Mouse (Mus musculus) right cerebral cortex, postnatal 10 days (tissue): ENCODE results near the gene Spen.
A peak's percentile ranks its signal among the peaks of the same experiment; 100 is the strongest.

Source experiments
- DNase-seq, 2 experiments: peaks; one replicate each; pipeline ENCODE4 v3.0.0; 2021; ENCODE audit warnings: low spot score in 2 of 2

Spen gene

DNA sequence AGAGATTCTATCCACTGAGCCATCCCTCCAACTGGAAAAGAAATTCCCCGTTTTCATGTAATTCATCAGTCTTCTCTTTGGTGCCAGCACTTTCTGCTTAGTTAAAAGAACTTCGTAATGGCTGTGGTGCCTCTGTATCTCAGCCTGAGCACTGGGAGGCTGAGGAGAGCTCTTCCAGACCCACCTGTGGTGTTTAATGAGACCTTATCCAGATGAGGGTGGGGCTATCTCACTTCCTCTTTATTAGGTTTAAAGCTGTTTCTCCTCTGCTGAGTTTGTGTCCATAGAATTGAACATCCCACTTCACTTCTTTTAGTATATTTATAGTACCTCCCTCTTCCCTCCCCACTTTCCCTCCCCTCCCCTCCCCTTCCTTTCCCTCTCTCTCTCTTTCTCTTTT, 87.1 kb downstream of the Spen start:
- DNase-seq, result no peak

DNA sequence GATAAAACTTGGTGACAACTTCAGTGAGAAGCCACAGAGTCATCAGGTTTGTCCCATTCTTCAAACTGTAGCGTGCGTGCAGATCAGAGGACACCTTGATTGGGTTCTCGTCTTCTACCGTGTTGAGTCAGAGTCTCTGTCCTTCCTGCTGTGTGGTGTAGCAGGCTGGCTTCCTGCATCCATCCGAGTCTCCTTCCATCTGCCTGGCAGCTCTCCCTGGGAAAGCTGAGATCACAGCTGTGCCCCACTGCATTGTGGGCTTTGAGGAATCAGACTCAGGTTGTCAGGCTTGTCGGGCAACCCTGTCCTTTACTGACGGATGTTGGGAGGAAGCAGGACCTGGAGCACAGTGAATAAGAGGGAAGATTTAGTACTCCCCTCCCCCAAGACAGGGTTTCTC, 92.2 kb downstream of the Spen start:
- DNase-seq, result no peak

DNA sequence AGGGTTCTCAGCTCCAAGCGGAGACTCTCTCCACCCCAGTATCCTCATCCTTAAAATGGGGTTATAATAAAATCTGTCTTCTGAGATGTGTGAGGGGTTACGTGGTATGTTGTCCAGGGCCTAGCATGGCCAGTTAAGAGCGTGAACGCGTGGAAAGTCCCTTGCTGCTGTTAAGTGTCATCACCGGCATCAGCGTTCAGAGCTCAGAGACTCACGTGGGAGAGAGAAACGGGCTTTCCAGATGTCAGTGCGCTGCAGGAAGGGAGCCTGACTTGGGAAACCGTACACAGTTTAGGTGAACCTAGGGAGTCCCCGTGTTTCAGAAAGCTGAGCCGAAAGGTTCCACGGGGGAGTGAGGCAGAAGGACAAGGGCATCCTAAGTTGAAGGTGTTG, 93.1 kb downstream of the Spen start:
- no peak for DNase-seq

DNA sequence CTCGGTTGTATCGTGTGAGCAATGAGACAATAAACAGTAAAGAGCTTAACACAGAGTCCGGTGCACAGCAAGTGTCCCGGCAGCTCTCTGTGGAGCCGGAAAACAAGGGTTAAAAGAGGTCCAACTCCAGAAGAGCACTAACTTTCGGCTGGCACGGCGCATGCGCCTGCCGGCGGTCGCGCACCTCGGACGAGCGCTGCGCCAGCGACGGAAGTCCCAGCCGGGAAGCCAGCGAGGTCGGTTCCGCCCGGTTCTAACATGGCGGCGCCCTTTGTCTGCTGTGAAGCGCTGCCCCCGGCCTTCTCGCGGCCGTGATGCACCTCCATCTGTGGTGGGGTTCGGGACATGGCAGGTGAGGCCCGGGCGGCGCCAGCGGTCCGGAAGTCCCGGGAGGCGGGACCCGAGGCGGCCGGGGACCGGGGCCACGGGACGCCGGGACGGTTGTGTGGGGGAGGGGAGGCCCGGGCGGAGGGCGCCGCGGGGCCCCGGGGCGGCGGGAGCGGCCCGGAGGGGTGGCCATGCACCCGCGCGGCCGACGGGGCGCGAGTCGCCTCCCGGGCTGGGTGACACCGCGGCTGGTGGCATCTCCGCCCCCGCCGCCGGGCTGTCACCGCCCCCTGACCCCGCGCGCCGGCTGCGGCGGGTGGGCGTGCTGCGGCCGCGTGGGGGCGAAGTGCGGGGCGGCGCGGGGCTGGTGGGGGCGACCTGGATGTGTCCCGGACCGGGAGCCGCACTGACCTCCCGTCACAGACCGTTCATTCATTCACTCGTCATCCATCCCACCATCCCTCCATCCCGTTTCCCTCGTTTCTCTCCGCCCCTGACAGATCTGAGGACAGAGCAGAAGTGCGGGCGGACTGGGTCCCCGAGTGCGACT, 93.7 kb downstream of the Spen start, which contains the start of gene Zbtb17:
Gene Zbtb17 (plus strand): TSS at position 204 of the 877 bp plus-strand sequence.
- peak; percentile 93 to 94 for DNase-seq

DNA sequence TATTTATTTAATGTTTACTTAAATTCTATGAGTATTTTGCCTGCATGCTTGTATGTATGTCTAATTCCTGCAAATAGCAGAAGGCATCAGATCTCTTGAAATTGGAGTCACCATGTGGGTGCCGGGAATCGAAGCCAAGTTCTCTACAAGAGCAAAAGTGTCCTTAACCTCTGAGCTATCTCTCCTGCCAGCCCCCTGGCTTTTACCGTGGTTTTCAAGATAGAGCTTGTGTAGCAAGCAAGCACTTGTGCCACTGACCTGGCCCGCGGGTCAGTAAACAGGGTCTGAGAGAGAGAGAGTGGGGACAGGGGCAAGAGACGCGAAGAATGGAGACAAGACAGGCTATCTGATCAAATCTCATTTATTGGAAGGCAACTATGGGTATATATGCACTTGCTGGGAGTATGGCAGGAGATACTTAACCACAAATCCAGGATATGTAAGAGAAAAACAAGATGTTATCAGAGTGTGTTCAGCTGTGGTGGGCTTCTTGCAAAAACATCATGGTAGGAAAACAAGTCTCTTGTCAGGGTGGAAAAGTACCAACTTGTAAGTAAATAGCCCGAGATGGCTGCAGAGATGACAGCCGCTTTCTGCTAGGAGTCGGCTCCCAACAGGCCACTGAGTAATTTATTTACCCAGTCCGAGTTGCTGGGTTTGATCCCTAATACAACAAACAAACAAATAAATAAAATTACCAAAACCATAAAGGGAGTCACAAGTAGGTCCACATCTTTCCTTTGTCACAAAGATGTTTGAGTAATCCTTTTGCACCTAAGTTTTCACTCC, 94.6 kb downstream of the Spen start:
- no peak for DNase-seq

DNA sequence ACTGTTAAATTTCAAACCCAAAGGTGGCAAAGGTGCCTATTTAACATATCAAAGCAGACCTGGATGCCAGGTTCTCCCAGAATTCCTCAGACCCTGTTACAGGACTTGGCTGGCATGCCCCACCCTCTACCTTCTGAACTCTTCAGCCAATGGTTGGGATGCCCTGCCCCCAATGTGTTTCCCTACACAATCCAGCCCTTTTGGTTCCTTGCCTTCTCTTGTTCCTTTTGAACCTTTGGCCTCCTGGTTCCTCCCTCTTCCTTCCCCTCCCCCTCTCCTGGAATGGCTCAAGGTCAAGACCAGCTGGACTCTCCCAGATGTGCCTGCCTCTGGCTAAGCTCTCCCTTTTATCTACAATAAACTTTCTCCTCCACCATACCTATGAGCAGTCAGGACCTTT, 97.5 kb downstream of the Spen start:
- DNase-seq, result no peak

DNA sequence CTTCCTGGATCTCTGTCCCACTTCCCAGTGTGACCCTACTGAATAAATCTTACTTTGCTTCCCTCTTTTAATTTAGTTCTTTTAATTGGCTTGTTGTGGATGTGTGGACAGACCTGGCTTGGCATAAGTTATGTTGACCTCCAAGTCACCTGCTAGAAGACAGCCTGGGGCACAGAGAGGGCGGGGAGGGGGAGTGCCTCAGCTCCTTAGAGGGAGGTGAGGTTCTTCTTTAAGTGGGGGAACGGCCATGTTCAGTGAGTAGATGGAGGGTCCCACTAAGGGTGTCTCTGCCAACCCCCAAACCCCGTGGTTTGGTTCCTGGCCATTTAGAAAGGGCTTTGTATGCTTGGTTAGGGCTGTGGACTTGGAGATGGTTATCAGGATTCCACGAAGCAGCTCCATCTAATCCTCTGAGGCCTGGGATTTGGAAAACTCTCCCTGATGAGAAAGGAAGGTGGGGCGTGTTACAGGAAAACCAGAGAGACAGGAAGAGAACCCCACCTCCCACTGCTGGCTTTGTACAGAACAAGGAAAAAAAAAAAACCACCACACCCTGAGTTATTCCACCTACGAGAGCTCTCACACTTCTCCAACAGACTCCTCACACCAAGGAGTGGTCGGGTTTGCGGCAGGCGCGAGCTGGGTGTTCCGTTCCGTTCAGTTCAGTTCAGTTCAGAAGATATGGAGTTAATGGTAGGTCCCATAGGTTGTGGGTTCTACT, 99.2 kb downstream of the Spen start:
- peak in 1 of 2 experiments; percentile 12 for DNase-seq

DNA sequence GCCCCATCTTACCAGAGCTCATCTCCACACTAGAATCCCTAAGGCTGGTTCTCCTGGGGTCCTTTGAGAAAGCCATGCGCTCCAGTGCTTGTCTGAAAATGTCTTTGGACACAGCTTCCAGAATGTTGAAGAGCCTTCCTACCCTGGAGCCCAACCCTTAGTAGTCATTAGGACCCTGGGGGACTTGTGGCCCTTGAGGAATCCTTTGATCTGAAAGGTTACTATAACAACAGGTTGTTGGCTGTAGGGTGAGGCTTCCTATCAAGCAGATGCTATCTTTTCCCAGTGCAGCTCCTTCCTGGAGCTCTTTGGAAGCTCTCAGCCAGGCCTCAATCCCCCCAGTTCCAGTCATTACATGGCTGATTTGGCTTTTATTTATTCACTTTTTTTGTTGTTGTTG, 102.4 kb downstream of the Spen start, which contains the start of gene Srarp:
Gene Srarp (minus strand): TSS at position 132 of the 400 bp plus-strand sequence.
- DNase-seq, result no peak

DNA sequence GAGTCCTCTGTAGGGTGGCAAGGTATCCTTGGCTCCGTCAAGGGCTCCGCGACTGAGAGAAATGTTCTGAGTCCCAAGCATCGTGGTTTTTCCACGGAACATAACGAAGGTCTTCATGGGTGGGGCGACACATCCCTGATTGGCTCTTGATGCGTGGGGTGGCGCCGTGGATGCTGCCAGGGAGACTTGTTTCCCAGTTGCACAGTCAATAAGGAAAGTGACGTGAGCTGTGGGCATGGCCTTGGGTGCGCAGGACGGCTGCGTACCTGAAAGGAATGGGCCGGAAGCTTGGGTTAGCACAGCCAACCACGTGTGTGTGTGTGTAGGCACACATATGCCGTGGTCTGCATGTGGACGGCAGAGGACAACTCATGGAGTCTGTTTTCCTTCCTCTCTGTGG, 105.2 kb downstream of the Spen start:
- no peak for DNase-seq

DNA sequence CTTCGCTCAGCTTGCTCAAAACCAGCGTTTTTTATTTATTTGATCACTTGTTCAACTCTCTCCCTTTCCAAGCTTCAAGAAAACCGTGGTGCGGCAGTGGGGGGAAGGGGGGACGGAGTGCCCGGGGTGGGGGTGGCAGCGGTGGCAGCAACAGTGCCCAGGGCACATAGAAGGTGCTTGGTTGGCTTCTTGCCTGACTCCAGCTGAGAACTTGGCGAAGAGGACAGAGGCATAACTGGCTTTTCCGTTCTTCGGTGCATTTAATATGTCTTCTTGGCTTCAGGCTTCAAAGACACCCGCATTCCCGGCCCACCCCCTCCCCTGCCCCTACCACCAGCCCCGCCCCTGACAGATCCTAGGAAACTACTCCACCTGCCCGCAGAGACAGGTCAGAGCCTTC, 105.7 kb downstream of the Spen start:
- no peak for DNase-seq

DNA sequence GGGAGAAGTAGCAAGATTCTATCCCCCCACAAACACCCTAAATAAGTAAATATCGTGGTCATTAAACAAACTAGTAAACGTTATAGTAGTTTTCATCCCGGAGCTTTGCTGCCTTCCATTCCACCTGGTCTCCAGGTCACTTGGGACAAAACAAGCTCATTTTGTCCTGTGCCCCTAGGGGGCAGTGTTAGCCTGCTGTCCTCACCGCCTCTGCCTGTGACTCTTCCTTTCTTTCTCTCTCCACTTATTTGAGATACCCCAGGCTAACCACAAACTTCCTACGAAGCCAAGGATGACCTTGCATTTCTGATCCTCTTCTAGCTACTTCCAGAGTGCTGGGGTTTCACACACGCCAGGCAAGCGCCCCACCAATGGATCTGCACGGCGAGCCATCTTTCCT, 107.4 kb downstream of the Spen start:
- peak in 1 of 2 experiments; percentile 70 for DNase-seq

DNA sequence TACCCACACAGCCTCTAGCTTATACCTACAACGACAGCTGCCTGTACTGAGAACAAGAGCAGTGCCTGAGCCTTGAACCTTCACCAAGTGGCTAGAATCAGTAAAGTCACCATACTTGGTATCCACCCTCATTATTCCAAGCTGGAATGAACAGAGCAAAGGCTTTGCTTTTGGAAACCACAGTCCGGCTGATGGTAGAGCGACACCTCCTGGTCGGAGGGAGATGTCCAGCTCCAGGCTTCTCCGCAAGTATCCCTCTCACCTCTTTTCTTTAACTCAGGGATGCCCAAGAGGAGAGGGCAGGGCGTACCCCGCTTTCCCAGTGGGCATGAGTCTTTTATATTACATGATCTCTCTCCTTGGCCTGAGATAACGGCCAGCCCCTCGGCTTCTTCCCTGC, 108.5 kb downstream of the Spen start:
- DNase-seq, result no peak

DNA sequence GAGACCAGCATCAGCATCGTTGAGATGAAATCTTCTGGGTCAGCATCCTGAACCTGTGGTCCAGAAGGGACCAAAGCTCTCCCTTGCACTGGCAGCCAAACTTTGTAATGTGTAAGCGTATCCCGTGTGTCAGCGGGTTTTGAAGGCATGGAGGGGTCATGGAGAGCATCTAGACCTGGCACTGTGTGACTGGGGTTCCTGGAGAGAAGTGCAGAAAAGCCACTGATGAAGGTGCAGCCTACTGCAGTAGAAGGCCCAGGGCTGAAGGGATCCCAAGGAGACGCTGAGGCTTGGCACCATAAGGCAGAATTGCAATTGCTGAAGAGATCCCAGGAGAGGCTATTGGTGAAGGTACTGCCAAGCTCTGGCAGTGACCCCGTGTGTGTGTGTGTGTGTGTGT, 109.0 kb downstream of the Spen start:
- no peak for DNase-seq

DNA sequence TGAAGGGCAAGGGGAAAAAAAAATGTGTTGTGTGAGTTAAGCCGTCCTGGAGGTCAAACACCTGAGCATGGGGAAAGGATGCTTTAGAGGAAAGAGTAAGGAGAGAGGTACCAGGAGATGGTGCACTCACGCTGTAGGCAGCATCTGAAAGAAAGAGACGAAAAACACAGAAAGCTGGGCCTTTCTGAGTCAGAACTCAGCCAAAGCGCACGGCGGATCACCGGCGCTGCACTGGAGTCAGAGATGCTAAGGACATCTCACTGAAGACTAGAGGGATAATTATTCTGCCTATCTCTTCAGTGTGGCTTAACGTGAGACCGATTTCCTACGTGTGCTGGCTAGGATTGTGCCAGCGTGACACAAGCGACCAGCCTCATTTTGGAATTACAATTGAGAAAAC, 110.5 kb downstream of the Spen start:
- DNase-seq, result no peak

DNA sequence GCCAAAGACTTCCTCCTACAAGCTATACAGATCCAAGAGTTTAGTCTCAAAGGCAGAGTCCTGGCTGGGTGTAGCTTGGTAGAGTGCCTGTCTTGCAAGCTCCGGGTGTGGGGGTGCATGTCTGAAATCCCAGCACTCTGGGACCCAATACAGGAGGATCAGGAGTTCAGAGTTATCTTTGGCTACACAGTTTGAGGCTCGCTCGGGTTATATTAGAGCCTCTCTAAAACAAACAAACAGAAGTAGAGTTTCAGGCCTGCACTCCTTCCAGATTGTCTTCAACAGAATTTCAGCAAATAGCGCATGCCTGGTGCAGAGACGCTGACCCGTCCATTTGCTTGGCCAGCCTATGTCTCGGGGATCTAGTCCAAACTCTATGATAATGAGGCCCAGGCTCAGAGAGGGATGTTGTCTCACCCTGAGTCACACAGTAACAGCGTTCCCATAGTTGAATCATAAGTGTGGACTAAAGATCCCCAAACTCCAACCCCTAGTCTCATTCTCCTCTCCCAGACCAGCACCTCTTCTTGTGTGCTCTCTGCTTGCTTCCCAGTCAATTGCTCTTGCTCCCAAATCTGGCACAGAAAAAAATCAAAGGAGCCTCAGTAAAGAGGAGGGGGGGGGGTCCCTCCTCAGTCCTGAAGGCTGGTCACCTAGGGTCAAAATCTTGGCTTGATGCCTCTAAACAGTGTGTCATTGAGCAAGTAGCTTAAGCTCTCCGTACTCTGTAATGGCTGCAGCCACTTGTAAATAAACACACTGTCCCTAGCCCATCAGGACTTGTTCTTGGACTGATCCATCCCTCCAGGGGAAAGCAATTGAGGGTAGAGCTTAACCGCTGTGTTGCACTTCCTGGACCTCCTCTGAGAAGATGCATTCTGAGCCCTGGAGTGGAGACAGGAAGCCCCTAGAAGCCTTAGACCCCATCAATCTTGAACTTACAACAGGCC, 111.3 kb downstream of the Spen start:
- DNase-seq, result no peak

DNA sequence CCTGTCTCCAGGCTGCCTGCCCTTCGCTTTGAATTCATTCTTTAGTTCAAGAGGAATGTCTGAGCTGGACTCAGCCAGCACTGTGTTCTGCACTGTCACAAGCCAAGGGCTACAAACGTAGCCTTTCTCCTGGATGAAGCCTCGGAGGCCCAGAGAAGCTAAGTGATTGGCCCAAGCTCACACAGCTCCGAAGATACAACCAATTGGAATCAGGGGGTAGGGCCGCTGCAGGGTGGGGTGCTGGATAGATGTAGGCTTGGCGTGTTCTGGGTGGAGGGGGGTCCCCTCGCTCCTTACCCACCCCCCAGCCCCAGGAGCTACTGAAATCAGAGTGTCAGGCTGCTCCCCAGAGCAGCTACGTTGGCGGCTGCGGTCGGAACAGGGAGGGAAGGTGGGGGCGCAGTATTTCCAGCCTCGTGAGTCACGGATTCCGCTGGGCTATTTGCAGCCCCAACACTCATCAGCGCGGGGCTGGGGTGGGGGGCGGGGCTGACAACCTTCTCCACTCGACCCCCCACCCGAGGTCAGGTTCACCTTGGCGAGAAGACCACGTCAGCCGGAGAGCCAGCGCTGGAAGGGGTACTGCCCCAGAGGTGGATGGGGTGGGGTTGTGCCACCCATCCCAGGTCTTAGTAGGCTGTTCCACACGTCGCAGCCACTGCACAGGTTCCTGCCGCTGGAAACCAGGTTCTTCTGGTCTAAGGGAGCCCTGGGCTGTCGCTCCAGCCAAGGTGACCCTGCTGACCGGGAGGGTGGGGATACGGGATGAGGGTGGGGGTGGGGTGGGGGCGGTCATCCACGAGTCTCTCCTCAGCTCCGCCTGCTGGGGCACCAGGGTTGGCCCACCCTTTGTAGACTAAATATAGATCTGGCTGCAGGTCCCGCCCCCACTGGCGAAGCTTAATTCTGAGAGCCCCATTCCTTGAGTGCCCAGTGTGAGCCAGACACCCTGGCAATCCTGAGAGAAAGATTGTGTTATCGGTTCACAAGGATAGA, 112.6 kb downstream of the Spen start:
- DNase-seq, result peak; percentile 88 to 92

DNA sequence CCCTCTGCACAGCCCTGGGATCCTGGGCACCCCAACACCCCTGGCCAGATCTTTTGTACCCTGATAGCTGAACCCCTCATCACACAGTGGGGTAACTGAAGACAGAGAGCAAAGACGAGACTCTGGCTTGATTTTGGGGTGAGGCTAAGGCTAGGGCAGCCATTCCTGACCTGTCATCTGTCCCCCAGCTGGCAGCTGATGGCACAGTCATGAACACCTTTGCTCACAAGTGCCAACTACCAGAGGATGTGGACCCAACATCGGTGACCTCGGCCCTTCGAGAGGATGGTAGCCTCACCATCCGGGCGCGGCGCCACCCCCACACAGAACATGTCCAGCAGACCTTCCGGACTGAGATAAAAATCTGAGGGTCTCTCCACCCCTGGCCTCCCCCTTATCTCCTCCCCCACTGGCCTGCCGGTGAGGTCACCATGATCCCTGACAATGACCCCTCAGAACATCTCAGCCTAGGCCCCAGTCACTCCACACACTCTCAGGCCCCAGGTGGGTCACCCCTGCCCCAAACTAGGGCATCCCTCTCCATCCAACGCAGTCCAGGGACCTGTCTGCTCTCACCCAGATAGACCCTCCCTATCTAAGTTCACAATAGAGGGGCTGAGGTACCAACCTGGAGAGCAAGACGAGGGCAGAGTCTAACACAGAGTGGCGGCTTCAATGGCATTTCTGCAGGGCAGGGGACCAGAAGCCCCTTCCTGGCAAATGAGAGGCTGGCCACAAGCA, 114.5 kb downstream of the Spen start:
- no peak for DNase-seq

DNA sequence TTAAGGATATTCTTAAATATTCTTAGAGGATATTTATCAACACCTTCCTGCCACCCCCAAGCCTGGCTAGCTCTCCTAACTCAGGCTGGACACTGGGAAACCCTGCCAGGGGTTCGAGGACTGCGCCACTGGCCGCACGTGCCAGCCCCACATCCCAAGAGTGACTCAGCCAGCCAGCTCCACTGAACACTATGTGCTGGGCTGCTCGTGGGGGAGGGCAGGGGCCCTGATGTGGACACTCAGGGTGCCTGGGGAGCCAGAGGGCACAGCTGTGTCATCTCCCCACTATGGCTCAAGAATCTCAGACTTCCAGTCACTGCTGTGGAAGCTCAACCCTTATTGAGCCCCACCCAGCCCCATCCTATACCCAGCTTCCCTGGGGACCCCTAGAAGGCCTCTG, 115.1 kb downstream of the Spen start:
- DNase-seq, result no peak

DNA sequence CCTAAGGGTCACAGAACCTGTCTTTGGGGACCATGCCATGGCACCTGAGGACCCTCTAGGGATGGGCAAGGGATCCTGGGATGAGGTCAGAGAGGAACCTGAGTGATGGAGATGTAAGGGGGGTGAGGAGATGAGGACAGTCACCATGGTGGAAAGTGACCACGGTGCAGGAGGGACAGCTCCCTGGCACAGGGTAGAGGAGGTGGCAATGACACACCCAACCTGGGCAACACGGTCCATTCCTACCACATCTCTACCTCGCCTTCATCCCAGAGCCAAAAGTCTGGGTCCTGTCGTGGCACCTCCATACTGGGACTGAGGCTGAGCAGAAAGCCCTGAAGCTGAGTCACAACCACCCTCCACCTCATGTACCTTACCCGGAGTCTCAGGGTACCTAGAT, 115.6 kb downstream of the Spen start:
- no peak for DNase-seq
